Mouse (Mus musculus): ENCODE measurements at regions not wholly inside any gene's neighbourhood (a gene's known extent, or its start where the extent isn't known, plus 50 kb on each side); places are given as distances from the start of the nearest gene placed in this dataset.

DNA sequence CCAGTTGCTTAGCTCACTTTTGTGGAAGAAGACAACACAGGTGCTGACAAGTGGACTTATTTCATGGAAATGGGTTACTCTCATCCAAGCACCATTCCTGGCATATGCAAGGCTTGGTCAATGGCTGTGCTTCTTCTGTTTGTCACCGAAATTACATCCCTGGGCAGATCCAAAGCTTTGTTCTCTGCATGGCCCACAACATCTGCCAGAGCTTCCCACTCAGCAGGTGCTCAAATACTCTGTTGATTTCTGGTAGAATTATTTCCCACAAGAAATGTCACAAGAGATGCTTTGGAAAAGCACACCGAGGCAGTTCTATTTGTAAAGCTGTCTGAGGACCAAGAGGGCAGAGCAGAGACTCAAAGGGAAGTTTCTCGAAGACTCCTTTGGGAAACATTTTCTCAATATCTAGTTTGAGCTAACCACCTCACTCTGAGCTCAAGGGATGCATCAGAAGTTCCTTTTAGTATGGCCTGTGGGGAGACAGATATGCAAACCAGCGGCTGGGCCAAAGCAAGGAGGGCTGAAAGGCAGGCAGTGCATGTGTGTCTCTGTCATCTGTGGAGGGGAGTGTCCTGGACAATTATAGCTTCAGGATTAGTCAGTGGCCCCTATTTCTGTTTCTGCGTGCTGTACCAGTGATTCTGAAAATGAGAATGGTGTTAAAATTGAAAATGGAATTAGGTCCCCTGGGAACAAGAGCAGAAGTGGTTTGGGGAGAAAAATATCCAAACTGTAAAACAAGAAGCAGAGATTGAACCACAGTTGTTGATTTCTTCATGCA lies 69.5 kb upstream of the Clnk start:
- TF ChIP-seq EP300 (IDR thresholded peaks at IDR 0.05; ENCODE audit: insufficient read depth, low read depth, low read length): no peak
- TF ChIP-seq POLR2A (IDR thresholded peaks at IDR 0.05; ENCODE audit: insufficient read depth, low read length): no peak
- no peak for TF ChIP-seq CTCF (IDR thresholded peaks at IDR 0.05; ENCODE audit: low read depth, low read length)
- Histone ChIP-seq H3K9me3 (replicated peaks; ENCODE audit: control insufficient read depth, insufficient read depth, low read length, poor library complexity, severe bottlenecking) (no peaks in the 10 kb centered on the region), H3K4me1 (ENCODE audit: control insufficient read depth, insufficient read depth, low read length) (no peaks in the 10 kb centered on the region), H3K27me3 (ENCODE audit: control insufficient read depth, insufficient read depth, low read length, poor library complexity, severe bottlenecking) (no peaks in the 10 kb centered on the region), H3K36me3 (ENCODE audit: control insufficient read depth, insufficient read depth, low read length, poor library complexity, severe bottlenecking) (no peaks in the 10 kb centered on the region), H3K4me3 (ENCODE audit: low read depth, low read length) (no peak overlapping the region), H3K9ac (ENCODE audit: low read depth, poor library complexity, severe bottlenecking) (no peak overlapping the region), H3K27ac (ENCODE audit: insufficient read depth, low read length) (no peak overlapping the region)

DNA sequence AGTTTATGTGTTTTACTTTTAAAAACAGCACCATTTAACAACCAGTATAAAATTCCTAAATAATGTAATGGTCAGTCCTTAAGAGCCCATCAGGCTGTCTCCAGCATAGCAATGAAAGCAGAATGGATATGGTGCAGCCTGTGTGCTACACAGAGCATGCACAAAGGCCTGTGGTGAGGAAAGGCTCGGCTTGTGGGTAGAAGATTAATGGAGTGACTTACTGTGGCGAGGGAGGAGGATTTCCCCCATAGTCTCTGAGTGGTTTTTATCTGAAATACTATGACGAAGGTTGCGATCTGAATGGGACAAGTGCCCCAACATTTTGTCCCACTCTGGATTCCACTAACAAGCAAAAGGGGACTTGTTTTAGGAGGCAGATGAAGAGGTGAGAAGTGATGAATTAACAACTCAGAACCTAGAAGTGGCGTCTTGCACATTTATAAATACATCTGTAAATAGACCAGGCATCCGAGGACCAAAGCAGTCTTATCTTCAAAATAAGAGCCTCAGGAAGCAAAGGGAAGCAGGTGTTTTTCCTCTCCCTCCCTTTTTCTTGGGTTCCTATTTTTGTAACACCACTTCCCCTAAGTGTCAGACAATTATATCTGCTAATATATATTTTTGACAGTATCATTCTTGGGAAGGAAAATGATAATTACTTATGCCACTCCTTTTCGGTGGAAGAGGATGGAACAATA lies 55.9 kb upstream of the Clnk start:
- H3K4me1 ChIP-seq (ENCODE audit: control insufficient read depth, insufficient read depth, low read length): no peaks in the 10 kb centered on the region
- no peaks in the 10 kb centered on the region for H3K9me3 ChIP-seq (replicated peaks; ENCODE audit: control insufficient read depth, insufficient read depth, low read length, poor library complexity, severe bottlenecking)
- H3K36me3 ChIP-seq (ENCODE audit: control insufficient read depth, insufficient read depth, low read length, poor library complexity, severe bottlenecking): no peaks in the 10 kb centered on the region
- H3K27ac ChIP-seq (ENCODE audit: insufficient read depth, low read length): no peak overlapping the region
- no peak for TF ChIP-seq CTCF (IDR thresholded peaks at IDR 0.05; ENCODE audit: low read depth, low read length)
- no peak for TF ChIP-seq EP300 (IDR thresholded peaks at IDR 0.05; ENCODE audit: insufficient read depth, low read depth, low read length)
- TF ChIP-seq POLR2A (IDR thresholded peaks at IDR 0.05; ENCODE audit: insufficient read depth, low read length): no peak
- H3K4me3 ChIP-seq (ENCODE audit: low read depth, low read length): no peak overlapping the region
- H3K27me3 ChIP-seq (ENCODE audit: control insufficient read depth, insufficient read depth, low read length, poor library complexity, severe bottlenecking): no peaks in the 10 kb centered on the region
- no peak overlapping the region for H3K9ac ChIP-seq (ENCODE audit: low read depth, poor library complexity, severe bottlenecking)

DNA sequence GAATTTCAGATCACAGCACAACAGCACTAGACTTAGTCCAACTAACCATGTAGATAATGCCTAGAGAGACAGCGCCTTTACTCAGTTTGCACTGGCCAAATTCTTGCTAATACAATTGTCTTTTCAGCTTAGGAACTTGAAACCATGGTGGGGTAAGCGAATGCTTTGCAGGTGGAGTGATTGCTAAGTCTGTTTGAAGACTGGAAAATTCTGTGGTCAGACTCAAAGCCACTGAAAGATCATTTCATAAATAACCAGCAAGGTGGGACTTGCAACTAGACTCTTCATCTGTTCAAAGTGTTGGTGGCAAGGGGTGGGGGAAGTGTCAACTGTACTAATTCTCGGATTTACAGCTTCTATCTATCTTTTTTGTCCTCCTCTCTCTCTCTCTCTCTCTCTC lies 50.4 kb upstream of the Clnk start:
- Histone ChIP-seq H3K27me3 (ENCODE audit: control insufficient read depth, insufficient read depth, low read length, poor library complexity, severe bottlenecking) (no peaks in the 10 kb centered on the region; the same call in 1 of the 2 replicates), H3K36me3 (ENCODE audit: control insufficient read depth, insufficient read depth, low read length, poor library complexity, severe bottlenecking) (no peaks in the 10 kb centered on the region), H3K4me1 (ENCODE audit: control insufficient read depth, insufficient read depth, low read length) (no peaks in the 10 kb centered on the region), H3K9ac (ENCODE audit: low read depth, poor library complexity, severe bottlenecking) (no peak overlapping the region), H3K9me3 (replicated peaks; ENCODE audit: control insufficient read depth, insufficient read depth, low read length, poor library complexity, severe bottlenecking) (no peaks in the 10 kb centered on the region), H3K4me3 (ENCODE audit: low read depth, low read length) (no peak overlapping the region), H3K27ac (ENCODE audit: insufficient read depth, low read length) (no peak overlapping the region)
- TF ChIP-seq CTCF (IDR thresholded peaks at IDR 0.05; ENCODE audit: low read depth, low read length): no peak
- TF ChIP-seq POLR2A (IDR thresholded peaks at IDR 0.05; ENCODE audit: insufficient read depth, low read length): no peak
- TF ChIP-seq EP300 (IDR thresholded peaks at IDR 0.05; ENCODE audit: insufficient read depth, low read depth, low read length): no peak

Data from ES-Bruce4 (cell line).